Mouse (Mus musculus) midbrain, postnatal 0 days (tissue): ENCODE measurements at regions not wholly inside any gene's neighbourhood (a gene's known extent, or its start where the extent isn't known, plus 50 kb on each side); places are given as distances from the start of the nearest gene placed in this dataset.

Experiments used
- ATAC-seq: fragments of 200-750 bp; cut with Nextera tagmentation; 2 replicates; pipeline ENCODE4 v1.8.0; 2017; ENCODE audit warnings: moderate number of reproducible peaks, mild to moderate bottlenecking, moderate TSS enrichment, moderate library complexity; ENCODE audit not compliant: low FRiP score
- DNase-seq: peaks from one replicate; pipeline ENCODE4 v3.0.0-alpha.2; 2015; ENCODE audit warnings: low spot score
- H3K27ac ChIP-seq: fragments of 300-500 bp; sonication (generic); 2 replicates; pipeline ENCODE4 v1.5.1; 2014; ENCODE audit warnings: low read depth, mild to moderate bottlenecking, low read length, mixed read lengths
- H3K27me3 ChIP-seq: fragments of 300-500 bp; sonication (generic); 2 replicates; pipeline ENCODE4 v1.6.1; 2014; ENCODE audit warnings: low read length, control low read depth, mixed read lengths; ENCODE audit not compliant: insufficient read depth
- H3K36me3 ChIP-seq: fragments of 300-500 bp; sonication (generic); 2 replicates; pipeline ENCODE4 v1.6.1; 2014; ENCODE audit warnings: low read length, control low read depth, mixed read lengths; ENCODE audit not compliant: insufficient read depth
- H3K4me1 ChIP-seq: fragments of 300-500 bp; sonication (generic); 2 replicates; pipeline ENCODE4 v1.6.1; 2014; ENCODE audit warnings: mild to moderate bottlenecking, control low read depth, antibody characterized with exemption, low read length, mixed read lengths; ENCODE audit not compliant: insufficient read depth
- H3K4me2 ChIP-seq: fragments of 300-500 bp; sonication (generic); 2 replicates; pipeline ENCODE4 v1.6.1; 2014; ENCODE audit warnings: low read depth, mild to moderate bottlenecking, low read length, mixed read lengths; ENCODE audit not compliant: poor library complexity, severe bottlenecking
- H3K4me3 ChIP-seq: fragments of 300-500 bp; sonication (generic); 2 replicates; pipeline ENCODE4 v1.5.1; 2014; ENCODE audit warnings: low read depth, mild to moderate bottlenecking, low read length, moderate library complexity
- H3K9ac ChIP-seq: fragments of 300-500 bp; sonication (generic); replicated peaks from 2 replicates; pipeline ENCODE4 v1.6.1; 2014; ENCODE audit warnings: mild to moderate bottlenecking, low read length, moderate library complexity, mixed read lengths; ENCODE audit not compliant: poor library complexity, severe bottlenecking
- H3K9me3 ChIP-seq: fragments of 300-500 bp; sonication (generic); 2 replicates; pipeline ENCODE4 v1.6.1; 2016; ENCODE audit warnings: low read length, control low read depth
- CTCF ChIP-seq: IDR thresholded peaks from 2 replicates; pipeline ENCODE4 v1.5.1; 2016; ENCODE audit warnings: antibody characterized with exemption, mild to moderate bottlenecking
- WGBS: fragments of 180-500 bp; shearing (Covaris S2); extraction: QIAGEN DNeasy Blood & Tissue Kit; methylation state at CpG from one replicate; pipeline ENCODE4 v1.1.7; 2014; 5-methylcytosine and 5-hydroxymethylcytosine counted together

GRCm38 (mm10) chr16:47081896-47082295, 583.6 kb upstream of the Nectin3 start:
- no peak overlapping the region for H3K27ac ChIP-seq
- no peaks in the 10 kb centered on the region for H3K27me3 ChIP-seq
- no peaks in the 10 kb centered on the region for H3K9me3 ChIP-seq
- H3K9ac ChIP-seq, result no peak overlapping the region
- H3K4me2 ChIP-seq, result no peak overlapping the region
- DNase-seq, result no peak
- no peak for ATAC-seq
- no peak overlapping the region for H3K4me3 ChIP-seq
- WGBS, result 93% methylated on average over 4 of the region's 4 CpGs
- no peaks in the 10 kb centered on the region for H3K4me1 ChIP-seq
- no peak for TF ChIP-seq CTCF
- no peaks in the 10 kb centered on the region for H3K36me3 ChIP-seq

DNA sequence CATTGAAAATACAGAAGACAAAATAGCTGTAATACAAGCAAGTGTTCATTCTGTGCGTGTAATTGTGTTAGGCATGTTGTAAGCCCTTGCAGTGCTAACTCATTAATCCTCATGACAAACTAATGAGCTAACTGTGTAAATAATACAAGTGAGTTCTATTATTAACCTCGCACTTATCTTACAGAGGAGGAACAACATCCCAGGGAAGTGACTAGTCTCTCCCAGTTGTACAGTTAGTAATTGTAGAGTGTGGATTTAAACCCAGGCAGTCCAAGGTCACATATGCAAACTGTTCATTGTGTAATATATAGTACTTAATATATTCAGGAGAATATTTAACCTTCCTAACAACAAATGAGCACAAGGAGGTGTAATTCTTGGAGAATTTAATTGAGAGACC, 582.0 kb upstream of the Nectin3 start:
- no peak for TF ChIP-seq CTCF
- no peak overlapping the region for H3K27ac ChIP-seq
- no peaks in the 10 kb centered on the region for H3K27me3 ChIP-seq
- H3K4me3 ChIP-seq, result no peak overlapping the region
- no peak for ATAC-seq
- no peak overlapping the region for H3K4me2 ChIP-seq
- no peak for DNase-seq
- H3K9ac ChIP-seq, result no peak overlapping the region
- H3K36me3 ChIP-seq, result no peaks in the 10 kb centered on the region
- WGBS, result 79% methylated on average over 2 of the region's 2 CpGs
- H3K4me1 ChIP-seq, result no peaks in the 10 kb centered on the region
- H3K9me3 ChIP-seq, result no peaks in the 10 kb centered on the region

- no peaks in the 10 kb centered on the region for H3K9me3 ChIP-seq
- no peak overlapping the region for H3K4me2 ChIP-seq
- no peak overlapping the region for H3K9ac ChIP-seq
- no peaks in the 10 kb centered on the region for H3K36me3 ChIP-seq
- H3K27ac ChIP-seq, result no peak overlapping the region
- H3K27me3 ChIP-seq, result no peaks in the 10 kb centered on the region
- WGBS, result 53% methylated on average over 8 of the region's 8 CpGs
- H3K4me1 ChIP-seq, result no peaks in the 10 kb centered on the region
- no peak for TF ChIP-seq CTCF
- ATAC-seq, result no peak
- peak; percentile 61 for DNase-seq
- H3K4me3 ChIP-seq, result no peak overlapping the region
Observed at GRCm38 (mm10) chr16:47059293-47059963, 561.1 kb upstream of the Nectin3 start.

- Histone ChIP-seq H3K4me3 (no peak overlapping the region), H3K9ac (no peak overlapping the region), H3K4me1 (no peaks in the 10 kb centered on the region), H3K36me3 (no peaks in the 10 kb centered on the region), H3K27me3 (no peaks in the 10 kb centered on the region), H3K4me2 (no peak overlapping the region), H3K9me3 (no peaks in the 10 kb centered on the region), H3K27ac (no peak overlapping the region)
- TF ChIP-seq CTCF, result no peak
- ATAC-seq (no peak), DNase-seq (no peak)
- WGBS, result 77% methylated on average over 5 of the region's 5 CpGs
Observed at GRCm38 (mm10) chr16:47058811-47059210, 560.5 kb upstream of the Nectin3 start.

DNA sequence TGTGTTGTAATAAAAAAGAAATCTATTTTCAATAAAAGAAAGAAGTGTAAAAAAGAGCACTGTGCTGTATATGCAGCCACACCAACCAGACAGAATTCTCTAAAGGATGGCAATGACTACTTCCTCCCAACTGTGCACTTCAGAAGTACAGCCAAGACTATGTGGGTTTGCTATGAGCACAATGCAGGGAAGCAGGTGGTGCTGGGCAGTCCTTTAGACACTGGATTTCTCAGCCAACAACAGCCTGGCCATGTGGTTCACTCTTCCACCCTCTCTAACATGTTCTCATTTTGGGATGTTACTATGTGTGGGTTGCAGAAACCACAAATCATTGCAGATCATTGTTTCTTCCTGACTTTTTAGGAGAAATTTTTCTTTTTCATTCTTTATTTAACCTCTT, 527.6 kb upstream of the Nectin3 start:
- no peak for ATAC-seq

GRCm38 (mm10) chr16:47017486-47017885, 519.2 kb upstream of the Nectin3 start:
- no peak overlapping the region for H3K27ac ChIP-seq
- H3K36me3 ChIP-seq, result no peaks in the 10 kb centered on the region
- no peaks in the 10 kb centered on the region for H3K9me3 ChIP-seq
- no peak for TF ChIP-seq CTCF
- no peak overlapping the region for H3K4me2 ChIP-seq
- no peak overlapping the region for H3K4me3 ChIP-seq
- H3K9ac ChIP-seq, result no peak overlapping the region
- 79% methylated on average over 3 of the region's 3 CpGs for WGBS
- peak; percentile 27 for DNase-seq
- no peaks in the 10 kb centered on the region for H3K4me1 ChIP-seq
- ATAC-seq, result no peak
- H3K27me3 ChIP-seq, result no peaks in the 10 kb centered on the region

More for the DNA sequence above, 527.6 kb upstream of the Nectin3 start:
- no peaks in the 10 kb centered on the region for H3K27me3 ChIP-seq
- TF ChIP-seq CTCF, result no peak
- H3K9me3 ChIP-seq, result no peaks in the 10 kb centered on the region
- no peaks in the 10 kb centered on the region for H3K36me3 ChIP-seq
- no peaks in the 10 kb centered on the region for H3K4me1 ChIP-seq
- H3K4me3 ChIP-seq, result no peak overlapping the region
- no peak overlapping the region for H3K27ac ChIP-seq
- no peak overlapping the region for H3K4me2 ChIP-seq
- no peak for DNase-seq
- no peak overlapping the region for H3K9ac ChIP-seq
